Mouse (Mus musculus): Measurements from ENCODE around the gene Aasdh. TPM values are rescaled to one million over a fixed set of nuclear protein-coding genes. Genes with fewer than 3 reads are reported as not detected.

The Aasdh gene
- polyA plus RNA-seq, 1 experiment from 2014 or later, result 17.6 TPM

DNA sequence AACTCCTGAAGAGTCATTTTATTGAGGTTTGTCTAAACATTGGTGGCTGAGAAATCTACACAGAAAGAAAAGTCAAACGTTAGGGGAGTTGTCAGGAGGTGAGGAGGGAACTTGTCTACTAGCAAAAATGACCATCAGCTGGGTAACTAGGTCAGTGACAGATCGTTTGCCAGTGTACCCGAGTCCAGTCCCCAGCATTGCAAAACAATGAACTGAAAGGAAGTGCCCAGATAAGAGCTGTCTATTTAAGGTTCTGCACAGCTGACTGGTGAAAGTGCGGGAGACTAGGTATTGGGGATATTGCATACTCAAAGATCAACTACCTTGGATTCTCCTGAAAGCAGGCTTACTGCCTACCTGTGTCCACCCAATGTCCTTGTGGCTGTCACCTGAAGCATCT is 3.2 kb downstream of the Aasdh start:
- WGBS, result 84% methylated on average over 4 of the region's 4 CpGs
- peaks cover 11% of the 10 kb centered on the region; the same call in 1 of the 2 replicates for H3K36me3 ChIP-seq
- H3K4me1 ChIP-seq (replicated peaks), result peaks cover 12% of the 10 kb centered on the region
- no peak overlapping the region for H3K27ac ChIP-seq
- no peak for DNase-seq (ENCODE audit: low spot score)
- no peaks in the 10 kb centered on the region for H3K27me3 ChIP-seq (ENCODE audit: insufficient read depth, poor library complexity, severe bottlenecking)
- no peak overlapping the region for H3K4me3 ChIP-seq
- H3K9me3 ChIP-seq, result no peaks in the 10 kb centered on the region

GRCm38 (mm10) chr5:76893084-76893483 is 12.2 kb downstream of the Aasdh start:
- H3K4me1 ChIP-seq (replicated peaks), result no peaks in the 10 kb centered on the region
- 94% methylated on average over 2 of the region's 2 CpGs for WGBS

GRCm38 (mm10) chr5:76892608-76893007 is 12.7 kb downstream of the Aasdh start:
- Histone ChIP-seq H3K4me1 (replicated peaks) (no peaks in the 10 kb centered on the region), H3K27ac (no peak overlapping the region), H3K36me3 (peaks cover 90% of the 10 kb centered on the region), H3K9me3 (no peaks in the 10 kb centered on the region), H3K27me3 (ENCODE audit: insufficient read depth, poor library complexity, severe bottlenecking) (no peaks in the 10 kb centered on the region), H3K4me3 (no peak overlapping the region)
- 78% methylated on average over 2 of the region's 2 CpGs for WGBS
- no peak for DNase-seq (ENCODE audit: low spot score)

More at GRCm38 (mm10) chr5:76893084-76893483, 12.2 kb downstream of the Aasdh start:
- Histone ChIP-seq H3K27ac (no peak overlapping the region), H3K4me3 (no peak overlapping the region), H3K27me3 (ENCODE audit: insufficient read depth, poor library complexity, severe bottlenecking) (no peaks in the 10 kb centered on the region), H3K9me3 (no peaks in the 10 kb centered on the region), H3K36me3 (peaks cover 88% of the 10 kb centered on the region)
- no peak for DNase-seq (ENCODE audit: low spot score)

GRCm38 (mm10) chr5:76887011-76887410 is 18.3 kb downstream of the Aasdh start:
- no peaks in the 10 kb centered on the region for H3K9me3 ChIP-seq
- 91% methylated on average over 2 of the region's 2 CpGs for WGBS
- H3K4me3 ChIP-seq, result no peak overlapping the region
- no peak overlapping the region for H3K27ac ChIP-seq
- H3K36me3 ChIP-seq, result peaks cover 93% of the 10 kb centered on the region
- H3K27me3 ChIP-seq (ENCODE audit: insufficient read depth, poor library complexity, severe bottlenecking), result no peaks in the 10 kb centered on the region
- H3K4me1 ChIP-seq (replicated peaks), result no peaks in the 10 kb centered on the region
- no peak for DNase-seq (ENCODE audit: low spot score)

DNA sequence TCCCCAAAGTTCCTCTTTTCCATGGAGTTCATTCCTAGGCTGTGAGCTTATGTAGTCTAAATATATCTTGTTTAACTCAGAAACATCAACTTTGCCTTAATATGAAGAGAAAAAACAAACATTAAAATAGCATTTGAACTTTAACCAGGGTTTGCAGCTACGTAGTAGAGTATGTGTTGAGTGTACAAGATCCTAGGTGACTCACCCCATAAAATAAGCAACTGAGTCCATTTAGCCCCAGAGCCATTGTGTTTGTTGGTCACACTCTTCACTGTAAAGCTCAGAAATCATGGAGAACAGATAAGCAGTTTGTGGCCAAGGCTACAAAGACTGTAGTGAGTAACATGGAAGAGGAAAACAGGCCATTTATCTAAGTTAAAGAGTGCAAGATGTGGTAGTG is 21.2 kb downstream of the Aasdh start:
- Histone ChIP-seq H3K27me3 (ENCODE audit: insufficient read depth, poor library complexity, severe bottlenecking) (no peaks in the 10 kb centered on the region), H3K36me3 (peaks cover 84% of the 10 kb centered on the region), H3K9me3 (no peaks in the 10 kb centered on the region), H3K4me3 (no peak overlapping the region), H3K27ac (no peak overlapping the region), H3K4me1 (replicated peaks) (no peaks in the 10 kb centered on the region)
- 95% methylated on average over 1 of the region's 1 CpGs for WGBS
- DNase-seq (ENCODE audit: low spot score), result no peak

DNA sequence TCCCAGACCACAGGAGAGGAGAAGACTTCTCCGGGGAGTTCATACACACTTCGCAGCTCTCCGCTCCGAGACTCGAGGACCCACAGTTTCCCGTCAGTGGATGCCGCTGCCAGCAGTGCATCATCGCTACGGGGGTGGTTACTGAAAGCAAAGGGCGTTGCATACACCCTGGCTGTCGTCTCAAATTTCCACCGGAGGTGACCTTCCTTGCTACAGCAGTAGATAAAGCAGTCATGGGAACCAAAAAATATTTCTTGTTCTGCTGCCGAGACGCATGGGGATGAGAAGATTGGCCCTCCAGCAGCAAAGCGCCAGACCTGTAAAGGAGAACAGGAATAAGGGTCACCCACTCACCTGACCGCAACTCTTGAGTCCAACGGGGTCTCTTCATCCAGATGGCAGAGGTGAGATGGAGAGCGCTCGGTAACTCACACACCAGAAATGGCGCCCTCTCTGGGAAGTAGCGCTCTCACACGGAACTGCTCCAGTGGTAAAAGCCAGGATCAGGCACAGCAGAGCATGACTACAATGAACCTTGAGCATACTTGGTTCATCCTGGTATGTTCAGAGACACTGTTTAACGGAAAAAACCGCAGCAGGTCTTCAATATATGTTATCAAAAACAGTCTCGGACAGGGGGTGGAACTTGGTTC is 29.1 kb downstream of the Aasdh start:
- H3K4me1 ChIP-seq (replicated peaks), result no peaks in the 10 kb centered on the region
- H3K27me3 ChIP-seq (ENCODE audit: insufficient read depth, poor library complexity, severe bottlenecking), result no peaks in the 10 kb centered on the region
- H3K36me3 ChIP-seq, result peaks cover 75% of the 10 kb centered on the region
- no peaks in the 10 kb centered on the region for H3K9me3 ChIP-seq
- H3K4me3 ChIP-seq, result no peak overlapping the region
- no peak for DNase-seq (ENCODE audit: low spot score)
- H3K27ac ChIP-seq, result no peak overlapping the region
- WGBS, result 90% methylated on average over 25 of the region's 25 CpGs

GRCm38 (mm10) chr5:76869553-76869952 is 35.8 kb downstream of the Aasdh start:
- Histone ChIP-seq H3K9me3 (no peaks in the 10 kb centered on the region), H3K27ac (no peak overlapping the region), H3K4me3 (peak overlapping the region; percentile 29), H3K4me1 (replicated peaks) (peaks cover 4% of the 10 kb centered on the region; the same call in 1 of the 2 replicates), H3K27me3 (ENCODE audit: insufficient read depth, poor library complexity, severe bottlenecking) (no peaks in the 10 kb centered on the region), H3K36me3 (peaks cover 93% of the 10 kb centered on the region)
- DNase-seq (ENCODE audit: low spot score), result no peak
- 49% methylated on average over 6 of the region's 6 CpGs for WGBS

DNA sequence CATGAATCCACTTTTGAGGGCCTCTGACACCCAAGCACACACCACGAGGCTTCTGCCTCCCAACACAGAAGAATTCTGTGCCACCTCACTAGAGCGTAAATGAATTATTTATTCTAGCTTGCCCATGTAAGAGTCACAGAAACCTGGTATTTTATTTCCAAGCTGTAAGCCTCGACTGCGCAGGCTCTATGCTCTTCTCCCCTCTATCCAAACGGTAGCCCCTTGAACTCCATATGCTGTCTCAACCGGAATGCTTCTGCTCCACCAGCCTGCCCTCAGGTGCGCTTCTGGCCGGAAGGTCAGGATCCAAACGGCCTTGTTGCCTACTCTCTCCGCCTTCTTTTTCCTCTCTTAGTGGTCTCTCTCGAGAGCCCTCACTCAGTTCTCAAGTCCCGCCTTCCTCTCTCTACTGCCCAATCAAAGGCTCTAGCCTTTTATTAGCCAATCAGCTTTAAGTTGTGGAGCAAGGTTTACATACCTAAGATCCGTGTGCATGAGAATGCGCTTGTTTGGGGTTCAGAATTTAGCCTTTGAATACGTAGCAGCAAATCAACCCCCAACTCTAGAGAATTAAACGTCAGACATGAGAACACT is 36.5 kb downstream of the Aasdh start:
- 25% methylated on average over 16 of the region's 16 CpGs for WGBS
- peaks cover 87% of the 10 kb centered on the region for H3K36me3 ChIP-seq
- H3K9me3 ChIP-seq, result no peaks in the 10 kb centered on the region
- peak overlapping the region; percentile 29 for H3K4me3 ChIP-seq
- H3K4me1 ChIP-seq (replicated peaks), result peaks cover 4% of the 10 kb centered on the region; the same call in 1 of the 2 replicates
- no peak overlapping the region for H3K27ac ChIP-seq
- no peaks in the 10 kb centered on the region for H3K27me3 ChIP-seq (ENCODE audit: insufficient read depth, poor library complexity, severe bottlenecking)
- no peak for DNase-seq (ENCODE audit: low spot score)

DNA sequence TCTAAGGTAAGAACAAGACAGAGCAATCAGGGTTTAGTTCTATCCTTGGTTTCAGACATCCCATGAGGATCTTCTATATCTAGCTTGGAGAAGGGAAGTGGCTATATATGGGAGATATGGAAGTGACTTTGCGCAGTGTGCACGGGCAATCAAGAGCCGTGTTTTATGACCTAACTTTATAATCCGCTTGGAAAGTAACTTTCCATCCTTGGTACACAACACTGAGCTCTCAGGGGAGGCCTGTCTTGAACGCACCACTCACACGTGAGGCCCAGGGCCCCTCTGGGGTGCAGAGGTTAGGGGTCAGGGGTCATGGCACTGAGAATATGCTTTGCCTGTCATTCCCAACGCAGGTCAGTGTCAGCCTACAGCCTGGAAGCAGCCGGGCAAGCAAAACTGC is 38.5 kb downstream of the Aasdh start:
- no peak overlapping the region for H3K27ac ChIP-seq
- no peak for DNase-seq (ENCODE audit: low spot score)
- WGBS, result 71% methylated on average over 8 of the region's 8 CpGs
- peaks cover 80% of the 10 kb centered on the region for H3K36me3 ChIP-seq
- H3K9me3 ChIP-seq, result no peaks in the 10 kb centered on the region
- H3K27me3 ChIP-seq (ENCODE audit: insufficient read depth, poor library complexity, severe bottlenecking), result no peaks in the 10 kb centered on the region
- peaks cover 4% of the 10 kb centered on the region; the same call in 1 of the 2 replicates for H3K4me1 ChIP-seq (replicated peaks)
- no peak overlapping the region for H3K4me3 ChIP-seq

- Histone ChIP-seq H3K4me1 (replicated peaks) (peaks cover 25% of the 10 kb centered on the region), H3K4me3 (no peak overlapping the region), H3K36me3 (peaks cover 72% of the 10 kb centered on the region), H3K27me3 (ENCODE audit: insufficient read depth, poor library complexity, severe bottlenecking) (peaks cover 56% of the 10 kb centered on the region), H3K9me3 (0 out of 2 replicates have a peak, but pooled peaks cover 2% of the 10 kb centered on the region), H3K27ac (no peak overlapping the region)
- no peak for DNase-seq (ENCODE audit: low spot score)
- WGBS, result 72% methylated on average over 13 of the region's 13 CpGs
Measured at GRCm38 (mm10) chr5:76858444-76858843, 46.9 kb downstream of the Aasdh start.

DNA sequence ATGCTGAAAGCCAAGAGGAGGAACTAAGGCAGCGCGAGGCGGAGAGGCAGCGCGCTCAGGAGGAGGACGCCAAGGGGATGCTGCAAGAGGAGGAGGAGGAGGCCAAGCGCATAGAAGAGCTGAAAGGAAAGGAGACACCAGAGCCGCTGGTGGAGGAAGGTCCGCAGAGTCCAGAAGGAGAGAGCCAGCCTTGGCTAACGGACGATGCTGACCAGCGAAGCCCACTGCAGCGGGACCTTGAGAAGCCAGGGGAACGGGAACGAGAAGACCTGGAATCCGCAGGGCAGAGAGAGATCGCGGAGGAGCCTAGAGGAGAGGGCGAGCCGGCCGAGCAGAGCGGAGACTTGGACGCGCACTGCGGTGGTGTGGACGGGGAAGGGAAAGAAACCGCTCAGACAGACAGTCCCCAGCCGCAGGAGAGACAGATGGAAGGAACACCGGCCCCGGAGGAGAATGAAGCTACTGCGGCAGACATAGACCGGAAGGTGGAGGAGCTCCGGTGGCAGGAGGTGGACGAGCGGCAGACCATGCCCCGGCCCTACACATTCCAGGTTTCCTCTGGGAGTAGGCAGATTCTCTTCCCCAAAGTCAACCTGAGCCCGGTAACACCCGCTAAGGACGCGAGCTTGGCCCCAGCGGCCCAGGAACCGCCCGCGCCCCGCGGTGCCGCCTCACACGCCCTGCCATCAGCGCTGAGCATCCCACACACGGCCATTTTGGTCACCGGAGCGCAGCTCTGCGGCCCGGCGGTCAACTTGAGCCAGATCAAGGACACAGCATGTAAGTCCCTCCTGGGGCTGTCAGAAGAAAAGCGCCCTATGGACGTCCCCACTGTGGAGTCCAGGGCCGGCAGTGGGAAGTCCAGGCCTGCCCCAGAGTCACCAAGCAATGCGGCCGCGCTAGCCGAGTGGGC is 48.0 kb downstream of the Aasdh start:
- Histone ChIP-seq H3K4me3 (peak overlapping the region; percentile 46), H3K36me3 (peaks cover 78% of the 10 kb centered on the region), H3K27me3 (ENCODE audit: insufficient read depth, poor library complexity, severe bottlenecking) (peaks cover 56% of the 10 kb centered on the region), H3K4me1 (replicated peaks) (peaks cover 25% of the 10 kb centered on the region), H3K9me3 (0 out of 2 replicates have a peak, but pooled peaks cover 2% of the 10 kb centered on the region), H3K27ac (peak overlapping the region; percentile 53; the same call in 1 of the 2 replicates)
- WGBS, result 9% methylated on average over 62 of the region's 62 CpGs
- peak; percentile 55 for DNase-seq (ENCODE audit: low spot score)

DNA sequence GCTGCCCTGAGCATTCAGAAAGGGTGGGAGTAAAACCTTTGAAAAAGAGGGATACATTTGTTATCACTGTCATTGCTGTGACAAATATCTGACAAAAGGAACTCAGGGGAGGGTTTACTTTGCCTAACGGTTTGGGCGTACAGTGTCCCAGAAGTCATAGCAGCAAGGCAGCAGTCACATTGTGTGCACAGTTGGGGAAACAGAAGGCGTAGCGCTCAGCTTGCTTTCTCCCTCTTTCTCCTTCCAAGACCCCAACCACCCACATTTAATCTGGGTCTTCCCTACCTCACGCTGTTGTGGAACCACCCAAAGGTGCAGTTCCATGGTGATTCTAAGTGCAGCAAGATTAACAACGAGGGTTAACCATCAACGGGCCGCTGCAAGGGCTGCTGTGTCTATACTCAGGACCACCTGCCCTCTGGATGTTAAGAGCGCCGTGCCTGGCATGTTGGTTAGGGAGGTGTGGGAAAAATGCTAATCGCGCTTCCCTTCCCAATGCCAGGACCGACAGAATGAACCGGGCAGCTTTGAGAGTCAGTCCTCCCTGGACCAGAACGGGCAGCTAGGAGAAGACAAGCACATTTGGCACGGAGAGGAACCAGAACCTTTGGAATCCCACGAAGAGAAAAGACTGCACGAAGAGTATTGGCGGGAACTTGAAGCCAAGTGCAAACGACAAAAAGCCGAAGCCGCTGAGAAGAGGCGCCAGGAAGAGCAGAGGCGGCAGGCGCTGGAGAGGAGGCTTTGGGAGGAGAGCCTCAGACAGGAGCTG is 49.3 kb downstream of the Aasdh start:
- DNase-seq (ENCODE audit: low spot score), result no peak
- 0 out of 2 replicates have a peak, but pooled peaks cover 2% of the 10 kb centered on the region for H3K9me3 ChIP-seq
- H3K27ac ChIP-seq, result peak overlapping the region; percentile 53; the same call in 1 of the 2 replicates
- 21% methylated on average over 25 of the region's 25 CpGs for WGBS
- peaks cover 27% of the 10 kb centered on the region for H3K4me1 ChIP-seq (replicated peaks)
- H3K36me3 ChIP-seq, result peaks cover 85% of the 10 kb centered on the region
- H3K4me3 ChIP-seq, result peak overlapping the region; percentile 46
- H3K27me3 ChIP-seq (ENCODE audit: insufficient read depth, poor library complexity, severe bottlenecking), result peaks cover 56% of the 10 kb centered on the region
